Mouse (Mus musculus) embryo, embryonic 9.5 days (tissue): ENCODE measurements at regions not wholly inside any gene's neighbourhood (a gene's known extent, or its start where the extent isn't known, plus 50 kb on each side); places are given as distances from the start of the nearest gene placed in this dataset.

Experiments
- DNase-seq: peaks from one replicate; pipeline ENCODE4 v3.0.0-alpha.2; 2017; ENCODE audit errors: extremely low spot score

DNA sequence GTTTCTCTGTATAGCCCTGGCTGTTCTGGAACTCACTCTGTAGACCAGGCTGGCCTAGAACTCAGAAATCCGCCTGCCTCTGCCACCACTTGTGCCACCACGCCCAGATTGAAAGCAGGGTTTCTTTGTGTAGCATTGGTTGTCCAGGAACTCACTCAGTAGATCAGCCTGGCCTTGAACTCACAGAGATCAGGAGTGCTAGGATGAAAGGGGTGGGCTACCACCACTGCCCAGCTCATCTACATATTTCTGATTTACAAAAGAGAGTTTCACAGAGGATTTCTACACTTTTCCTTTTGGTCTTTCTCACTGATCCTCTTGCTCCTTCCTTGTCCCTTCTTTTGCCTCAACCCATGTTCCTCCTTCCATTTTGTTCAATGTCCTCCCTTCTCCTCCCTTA, 53.1 kb upstream of the Lbx1 start:
- no peak for DNase-seq

DNA sequence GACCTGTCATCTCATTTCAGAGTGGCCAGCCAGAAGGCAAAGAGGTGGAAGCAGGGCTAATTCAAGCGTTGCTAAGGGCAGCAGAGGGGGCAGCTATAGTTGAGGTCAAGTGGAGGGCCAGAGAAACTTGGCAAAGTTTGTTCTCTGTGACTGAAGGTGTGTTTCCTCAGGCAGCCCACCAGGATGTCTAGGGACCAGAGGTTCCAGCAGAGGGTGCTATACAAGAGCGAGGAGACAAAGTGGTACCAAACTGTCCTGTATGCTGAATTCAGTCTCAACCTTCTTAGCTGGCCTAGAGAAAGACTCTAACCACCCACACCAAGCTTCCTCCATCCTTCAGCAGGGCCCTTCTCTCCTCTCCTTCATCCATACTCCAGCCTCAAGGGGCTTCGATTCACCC, 62.2 kb upstream of the Lbx1 start:
- no peak for DNase-seq

GRCm38 (mm10) chr19:45299341-45299740, 63.7 kb upstream of the Lbx1 start:
- no peak for DNase-seq

GRCm38 (mm10) chr19:45299768-45300167, 63.8 kb upstream of the Btrc start:
- no peak for DNase-seq

DNA sequence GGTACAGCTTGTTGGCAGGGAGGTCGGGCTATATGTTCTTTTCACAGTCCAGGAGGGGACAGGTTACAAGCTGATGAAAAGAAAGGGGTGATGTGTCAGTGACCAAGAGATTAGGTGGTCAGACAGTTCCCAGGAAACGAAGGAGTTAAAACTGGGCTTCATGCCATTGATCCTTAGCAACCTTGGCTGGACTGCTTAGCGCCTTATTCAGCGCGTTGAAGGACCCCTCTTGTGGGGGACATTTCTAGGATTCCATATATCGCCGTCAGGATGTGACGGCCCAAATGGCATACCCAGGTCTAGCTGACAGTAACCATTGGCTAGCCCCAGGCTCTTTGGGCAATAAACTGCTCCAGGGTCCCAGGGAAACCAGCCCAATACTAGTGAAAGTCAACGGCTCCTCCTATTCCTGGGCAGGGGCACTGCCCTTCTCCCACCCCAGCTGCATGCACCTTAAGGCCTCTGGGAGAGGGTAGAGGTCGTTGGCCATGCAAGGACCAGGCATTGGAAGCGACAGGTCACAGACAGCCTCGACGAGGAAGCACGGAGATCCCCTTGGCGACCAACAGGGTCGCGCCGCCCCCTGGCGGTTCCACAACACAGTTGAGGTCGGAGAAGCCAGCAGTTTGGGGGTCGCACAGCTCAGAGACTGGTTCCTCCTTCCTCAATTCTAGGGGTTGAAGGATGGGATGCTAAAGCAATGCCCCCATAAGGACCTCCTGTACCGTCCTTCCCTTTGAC, 62.7 kb upstream of the Btrc start:
- peak; percentile 72 for DNase-seq

DNA sequence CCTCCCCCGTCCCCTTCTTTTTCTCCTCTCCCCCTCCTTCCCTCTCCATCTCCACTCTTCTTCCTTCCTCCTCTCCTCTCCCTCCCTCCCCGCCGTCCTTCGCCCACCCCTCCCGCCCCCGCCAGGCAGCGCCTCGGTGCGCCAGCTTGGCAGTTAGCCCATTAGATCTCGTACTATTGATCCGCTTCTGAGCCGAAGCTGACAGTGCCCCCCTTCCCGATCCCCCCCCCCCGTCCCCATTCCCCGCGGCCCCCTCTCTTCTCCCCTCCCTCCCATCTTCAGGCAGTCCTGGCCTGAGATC, 62.2 kb upstream of the Btrc start:
- DNase-seq = peak; percentile 37

DNA sequence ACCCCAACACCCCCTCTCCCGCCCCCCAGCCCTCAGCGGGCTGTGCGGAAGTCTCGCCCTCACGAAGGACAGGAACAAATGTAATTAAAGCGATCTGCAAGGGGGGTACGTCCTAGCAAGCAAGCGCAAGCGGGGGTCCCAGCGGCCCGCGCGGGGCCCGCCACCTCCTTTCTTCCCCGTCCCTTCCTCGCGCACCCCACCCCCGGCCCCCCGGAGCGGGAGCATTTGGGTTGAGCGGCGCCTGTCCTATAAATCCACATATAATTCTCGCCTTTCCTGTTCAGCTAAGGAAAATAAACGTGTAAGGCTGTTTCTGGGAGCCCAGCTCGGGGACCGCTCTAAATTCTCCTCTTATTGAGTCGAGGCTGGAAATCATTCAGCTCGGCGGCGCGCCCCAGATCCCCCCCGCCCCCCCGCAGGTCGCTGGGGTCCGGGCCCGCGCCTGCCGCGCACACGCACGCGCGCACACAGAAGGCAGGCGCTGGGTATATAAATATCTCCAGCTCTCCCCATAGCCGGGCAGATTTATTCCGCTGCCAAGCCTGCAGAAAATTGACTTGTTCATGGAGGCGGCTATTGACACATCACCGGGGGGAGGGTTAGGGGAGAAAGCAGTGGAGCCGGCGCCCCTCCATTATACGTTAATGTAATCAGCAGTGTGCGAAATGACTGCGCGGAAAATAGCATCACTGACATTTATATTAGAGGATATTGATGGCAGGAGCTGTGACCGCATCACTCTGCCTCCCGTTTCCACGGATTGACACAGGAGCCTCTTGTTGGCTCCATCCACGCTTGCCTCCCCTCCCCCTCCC, 61.6 kb upstream of the Btrc start:
- DNase-seq = peak; percentile 60

DNA sequence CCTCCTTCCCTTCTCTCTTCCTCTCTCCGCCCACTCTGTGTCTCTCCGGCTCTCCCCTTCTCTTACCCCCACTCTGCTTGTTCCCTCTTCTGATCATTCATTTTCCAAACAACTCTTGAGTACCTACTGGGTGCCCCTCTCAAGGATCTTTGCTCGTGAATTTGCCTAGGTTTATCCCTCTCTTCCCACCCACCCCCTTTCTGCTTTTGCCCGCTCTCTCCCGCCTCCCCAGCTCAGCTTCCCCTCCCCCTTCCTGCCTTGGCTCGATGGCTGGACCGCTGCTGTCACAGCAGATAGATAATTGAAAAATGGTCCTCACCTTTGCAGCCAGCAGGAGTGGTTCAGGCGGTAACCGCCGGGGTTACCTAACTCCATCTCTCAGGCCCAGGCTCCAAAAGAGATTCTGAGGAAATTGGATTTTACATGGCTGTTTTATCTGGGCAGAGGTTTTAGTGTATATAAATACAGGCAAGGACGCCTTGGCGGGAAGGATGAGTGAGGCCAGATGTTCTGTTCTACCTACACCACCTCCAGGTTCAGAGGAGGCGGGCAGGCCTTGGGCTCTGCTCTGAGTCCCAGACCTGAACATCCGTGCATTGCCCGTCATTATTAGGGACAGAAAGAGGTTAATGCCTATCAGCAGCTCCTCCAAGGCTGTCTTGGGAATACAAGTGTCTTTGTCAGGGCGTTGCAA, 60.8 kb upstream of the Btrc start:
- peak; percentile 70 for DNase-seq

DNA sequence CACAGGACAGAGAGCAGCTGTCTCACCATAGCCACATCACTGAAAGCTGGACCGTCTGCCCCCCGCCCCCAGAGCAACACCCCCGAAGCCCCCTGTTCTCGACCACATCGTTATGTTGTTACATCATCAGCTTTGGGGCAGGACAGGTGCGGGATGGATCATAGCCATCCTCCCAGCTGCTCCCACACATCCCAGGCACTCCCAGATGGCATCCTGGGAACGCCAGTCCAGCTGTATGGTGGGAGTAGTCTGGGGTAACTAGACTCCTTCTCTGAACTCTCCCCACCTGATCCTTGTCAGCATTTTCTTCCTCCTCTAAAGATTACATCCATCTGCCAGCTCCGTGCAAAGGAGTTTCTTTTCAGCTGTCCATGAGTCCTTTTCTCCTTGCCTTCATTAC, 59.0 kb upstream of the Btrc start:
- no peak for DNase-seq

DNA sequence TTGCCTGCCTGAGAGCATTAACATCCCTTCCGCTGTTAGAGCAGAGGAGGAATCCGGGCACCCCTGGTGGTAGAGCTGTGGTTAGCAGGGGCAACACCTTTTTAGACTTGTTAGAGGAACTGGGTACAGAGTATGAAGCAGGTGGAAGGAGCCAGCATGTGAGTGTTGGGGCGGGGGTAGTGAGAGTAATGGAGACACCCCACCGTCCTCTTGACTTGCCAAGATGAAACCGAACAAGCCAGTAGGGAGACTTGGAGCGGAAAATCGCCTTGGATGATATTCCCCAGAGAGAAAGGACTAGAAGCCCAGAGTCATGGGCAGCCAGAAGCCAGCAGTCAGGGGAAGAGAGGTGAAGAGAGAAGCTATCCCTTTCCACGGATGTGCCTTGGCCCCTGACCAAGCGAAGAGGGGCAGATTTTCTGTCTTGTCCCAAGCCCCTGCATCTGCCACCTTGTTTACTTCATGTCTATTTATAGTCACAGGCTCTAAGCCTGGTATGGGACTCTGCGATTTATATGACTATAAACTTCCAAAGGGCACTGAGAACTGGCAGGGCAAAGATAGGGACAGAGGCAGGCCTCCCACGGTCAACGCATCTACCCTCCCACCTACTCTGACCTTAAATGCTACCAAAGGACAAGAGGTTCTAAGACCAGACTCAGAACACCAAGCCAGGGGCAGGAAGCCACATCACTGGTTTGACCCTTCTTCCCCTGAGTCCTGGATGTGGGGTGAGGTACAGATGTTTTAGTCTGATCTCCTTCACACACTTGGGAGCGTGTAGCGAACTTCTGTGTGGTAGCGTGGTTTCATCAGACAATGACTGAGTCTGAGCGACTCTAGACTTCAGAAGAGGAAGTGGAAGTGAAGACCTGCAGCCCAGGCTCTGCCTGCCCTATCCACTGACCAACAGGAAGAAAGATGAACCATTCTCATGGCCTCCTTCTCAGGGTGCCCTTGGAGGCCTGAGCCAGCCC, 55.9 kb upstream of the Btrc start:
- DNase-seq = no peak

DNA sequence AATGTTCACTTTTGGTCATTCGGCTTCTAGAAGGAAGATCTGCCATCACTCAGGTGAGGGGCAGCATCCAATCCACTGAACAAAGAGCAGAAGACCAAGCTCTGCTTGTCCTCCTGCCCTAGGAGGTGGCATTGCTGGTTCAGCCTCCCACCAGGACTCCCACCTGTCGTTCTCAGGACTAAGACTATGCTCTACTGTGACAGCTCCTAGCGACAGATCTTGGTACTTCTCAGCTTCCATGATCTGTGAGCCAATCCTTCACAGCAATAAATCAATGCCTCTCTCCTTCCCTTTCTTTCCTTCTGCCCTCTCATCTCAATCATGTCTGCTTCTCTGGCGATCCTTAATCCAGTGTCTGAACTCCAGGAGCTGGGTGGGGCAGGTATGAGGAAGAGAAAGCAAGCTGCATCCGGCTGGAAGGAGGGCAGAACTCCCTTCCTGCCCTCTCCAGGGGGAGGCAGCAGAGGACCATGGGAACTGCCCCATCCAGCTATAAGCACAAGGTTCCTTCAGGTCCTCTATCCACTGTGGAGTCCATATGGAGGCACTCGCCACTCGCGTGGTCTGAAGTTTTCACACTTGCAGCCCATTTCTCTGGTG, 54.8 kb upstream of the Btrc start:
- DNase-seq = no peak

- DNase-seq = no peak
Measured at GRCm38 (mm10) chr19:45310291-45310881, 53.1 kb upstream of the Btrc start.

DNA sequence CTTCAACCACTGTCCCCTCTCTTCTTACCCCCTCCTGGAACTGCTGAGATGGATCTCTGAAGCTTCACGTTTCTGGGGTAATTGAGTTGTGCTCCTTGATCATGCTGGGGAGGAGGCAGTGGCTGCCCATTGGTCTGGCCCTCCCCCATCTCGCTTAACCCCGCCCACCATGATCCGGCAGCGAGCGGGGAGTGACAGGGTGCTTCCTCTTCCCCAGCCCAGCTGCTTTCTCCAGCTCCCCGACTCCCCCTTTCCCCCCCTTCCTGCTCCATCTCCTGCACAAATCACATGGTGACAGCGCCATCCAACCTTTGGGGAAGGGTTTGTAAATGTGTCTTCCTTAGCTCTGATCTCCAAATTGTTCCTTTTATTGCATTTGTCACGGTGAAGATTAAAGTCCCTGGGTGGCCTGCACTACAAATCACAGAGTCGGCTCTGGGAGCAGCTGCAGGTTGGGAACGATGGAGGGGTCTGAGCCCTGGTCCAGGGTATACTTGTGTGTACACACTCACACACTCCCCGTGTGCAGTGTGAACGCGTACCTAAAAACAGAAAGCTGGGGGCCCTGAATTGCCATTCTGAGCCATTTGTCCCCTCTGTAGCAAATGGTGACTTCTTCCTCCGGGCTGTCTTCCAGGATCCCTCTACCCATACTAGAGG, 52.5 kb upstream of the Btrc start:
- peak; percentile 80 for DNase-seq

DNA sequence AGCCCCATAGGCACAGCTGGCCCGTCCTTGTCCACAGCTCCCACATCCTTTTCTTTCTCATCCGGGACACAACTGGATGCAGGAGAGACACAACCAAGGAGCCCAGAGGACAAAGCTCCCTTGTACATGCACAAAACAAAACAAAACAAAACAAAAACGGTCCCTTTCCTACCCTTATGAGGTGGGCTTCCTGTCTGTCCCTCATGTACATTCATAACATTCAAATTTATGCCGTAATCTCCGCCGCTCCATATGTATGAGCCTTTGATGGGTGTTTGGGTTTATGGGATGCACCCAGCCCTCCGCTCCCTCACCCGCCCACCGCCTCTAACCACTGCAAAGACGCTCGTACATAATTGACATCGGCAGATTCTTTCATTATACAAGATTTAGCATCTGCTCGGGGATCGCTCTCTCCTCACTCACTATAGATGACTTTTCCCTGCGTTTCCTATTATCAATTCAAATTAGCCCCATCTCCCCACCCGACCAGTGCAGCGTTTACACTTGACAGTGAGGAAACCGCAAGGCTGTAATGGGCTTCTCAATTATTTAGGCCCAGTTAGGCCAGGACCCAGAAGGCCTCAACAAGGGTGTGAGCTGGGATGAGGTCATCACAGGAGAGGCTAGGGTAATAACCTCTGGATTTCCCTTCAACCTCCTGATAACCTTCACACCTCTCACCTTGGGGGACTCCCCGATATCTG, 51.5 kb upstream of the Btrc start:
- no peak for DNase-seq

GRCm38 (mm10) chr19:45312713-45313365, 50.7 kb upstream of the Btrc start:
- peak; percentile 39 for DNase-seq
